Mouse (Mus musculus) heart, postnatal 25 days (tissue): Measurements from ENCODE around the gene 1700016D06Rik. TPM values are rescaled to one million over a fixed set of nuclear protein-coding genes. Genes with fewer than 3 reads are reported as not detected.

Experiments used
- DNase-seq: peaks from one replicate; pipeline ENCODE4 v3.0.0; 2022; ENCODE audit warnings: low spot score
- intact Hi-C: fragments of 180-260 bp; cut with DNase I; formaldehyde crosslinking; loops from one replicate; pipeline ENCODE4 v1.15.1; 2025
- total RNA-seq, 2 experiments: library from RNA; stranded (reverse); gene quantifications; 2 replicates each; pipeline ENCODE4 v1.2.3; 2021

1700016D06Rik gene
- not detected for total RNA-seq

GRCm38 (mm10) chr8:11701033-11701362, at the start of gene 1700016D06Rik:
Gene 1700016D06Rik, minus strand, starts transcription at chr8:11701063.
- intact Hi-C loops: loop anchor here (2.0 to 5.0 kb wide), 4 partner anchors 69 to 194 kb away; no protein-coding TSS in a partner anchor
- DNase-seq: no peak

GRCm38 (mm10) chr8:11749472-11749871, 48.6 kb upstream of the 1700016D06Rik start:
- intact Hi-C loops: no loop called here
- DNase-seq: no peak

DNA sequence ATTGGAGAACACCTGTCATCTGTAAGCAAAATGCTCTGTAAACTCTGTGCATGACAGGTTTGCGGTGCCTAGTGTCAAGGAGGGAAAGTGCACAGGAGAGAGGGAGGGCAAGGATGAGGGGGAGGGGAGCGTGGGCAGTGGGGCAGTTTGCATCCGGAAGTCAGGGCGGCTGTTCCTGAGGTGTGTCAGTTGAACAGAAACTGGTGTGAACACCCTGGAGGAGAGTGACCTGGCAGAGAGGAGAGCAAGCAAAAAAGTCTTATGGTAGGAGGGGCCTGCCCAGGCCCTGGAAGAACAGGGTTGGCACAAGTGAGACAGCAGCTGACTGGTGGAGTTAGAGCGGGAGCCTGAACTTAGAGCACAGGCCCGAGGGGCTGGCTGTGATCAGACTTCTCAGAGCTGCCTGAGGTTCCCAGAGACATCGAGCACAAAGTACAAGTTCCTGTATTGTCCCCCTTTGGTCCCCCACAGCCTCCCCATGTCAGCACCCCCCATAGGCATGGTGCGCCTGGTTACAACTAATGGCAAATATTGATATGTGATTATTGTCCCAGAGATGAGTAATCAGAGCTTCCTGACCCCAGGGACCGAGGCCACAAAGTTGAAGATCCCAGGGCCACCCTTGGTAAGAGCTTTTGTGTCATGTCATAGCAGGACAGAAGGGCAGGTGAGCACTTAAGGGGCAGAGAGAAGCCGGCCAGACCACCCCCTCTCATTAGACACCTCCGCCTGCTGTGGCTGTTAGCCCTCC, 46.2 kb upstream of the 1700016D06Rik start:
- no peak for DNase-seq
- intact Hi-C loops: no loop called here

DNA sequence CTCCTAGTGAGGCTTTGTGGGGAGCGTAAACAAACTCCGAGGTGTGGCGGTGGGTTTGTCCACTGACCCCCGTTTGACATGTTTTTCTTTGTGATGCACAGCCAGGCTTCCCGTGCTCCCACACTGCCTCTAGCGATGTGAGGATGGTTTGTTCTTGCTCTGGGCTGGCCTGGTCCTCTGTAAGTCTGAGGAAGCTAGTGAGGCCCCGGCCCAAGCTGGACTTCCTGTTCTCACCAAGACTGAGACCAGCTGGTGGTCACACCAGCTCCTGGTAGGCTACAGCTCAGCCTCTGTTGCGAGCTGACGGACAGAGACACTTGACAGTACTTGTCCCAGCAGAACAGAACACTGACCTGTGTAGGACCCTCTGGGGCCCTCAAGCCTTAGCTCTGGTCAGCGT, 42.7 kb upstream of the 1700016D06Rik start:
- intact Hi-C loops: no loop called here
- no peak for DNase-seq

- DNase-seq: no peak
- intact Hi-C loops: no loop called here
Observed at GRCm38 (mm10) chr8:11740857-11741256, 40.0 kb upstream of the 1700016D06Rik start.

DNA sequence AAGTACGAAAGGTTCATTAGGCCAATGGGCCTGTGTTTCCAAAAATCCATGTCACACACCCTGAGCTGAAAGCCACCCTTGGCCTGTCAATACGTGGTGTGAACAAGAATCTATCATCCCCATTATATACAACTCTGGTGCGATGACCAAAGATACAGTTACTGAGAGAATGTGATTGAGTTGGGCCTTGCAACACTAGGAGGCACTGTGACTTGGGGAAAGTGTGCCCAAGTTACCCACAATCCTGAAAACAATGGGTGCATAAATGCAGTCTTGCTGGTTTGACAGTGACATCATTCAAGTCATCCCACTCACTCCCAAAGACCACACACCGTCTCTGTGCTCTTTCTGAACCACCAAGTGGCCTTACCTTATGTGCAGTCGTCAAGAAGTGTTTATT, 38.2 kb upstream of the 1700016D06Rik start:
- intact Hi-C loops: no loop called here
- no peak for DNase-seq

- DNase-seq: no peak
- intact Hi-C loops: no loop called here
Observed at GRCm38 (mm10) chr8:11737096-11737495, 36.2 kb upstream of the 1700016D06Rik start.

- intact Hi-C loops: no loop called here
- DNase-seq: no peak
Observed at GRCm38 (mm10) chr8:11735672-11736235, 34.9 kb upstream of the 1700016D06Rik start.

DNA sequence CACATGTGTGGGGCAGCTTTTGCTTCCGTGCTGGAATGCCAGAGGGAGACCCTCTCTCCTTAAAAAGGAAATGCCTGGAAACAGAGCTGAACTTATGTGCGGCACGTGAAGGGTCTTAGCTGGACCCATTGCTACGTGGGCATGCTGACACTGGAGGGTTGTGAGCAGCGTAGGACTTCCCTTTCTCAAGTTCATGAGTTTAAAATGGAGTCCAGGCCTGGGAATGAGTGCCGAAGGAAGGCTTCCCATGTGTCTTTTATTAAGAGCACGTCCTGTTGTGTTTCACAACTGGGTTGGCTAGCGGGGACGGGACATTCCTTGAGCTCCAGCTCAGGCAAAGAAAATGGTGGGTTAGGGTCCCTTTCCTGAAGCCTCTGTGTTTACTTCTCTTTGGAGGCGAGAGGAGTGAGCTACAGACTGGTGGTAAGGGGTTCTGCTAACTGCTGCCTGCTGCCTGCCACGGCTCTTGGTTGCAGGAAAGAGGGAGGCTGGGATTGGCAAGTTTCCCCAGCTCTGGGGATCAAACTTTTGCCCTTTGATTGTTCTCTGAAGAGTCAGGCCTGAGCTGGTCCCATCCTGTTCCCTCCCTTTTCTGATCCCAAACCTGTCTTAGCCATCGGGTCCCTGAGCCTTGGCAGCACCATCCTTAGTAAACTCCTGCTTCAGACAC, 29.5 kb upstream of the 1700016D06Rik start:
- no peak for DNase-seq
- intact Hi-C loops: no loop called here

DNA sequence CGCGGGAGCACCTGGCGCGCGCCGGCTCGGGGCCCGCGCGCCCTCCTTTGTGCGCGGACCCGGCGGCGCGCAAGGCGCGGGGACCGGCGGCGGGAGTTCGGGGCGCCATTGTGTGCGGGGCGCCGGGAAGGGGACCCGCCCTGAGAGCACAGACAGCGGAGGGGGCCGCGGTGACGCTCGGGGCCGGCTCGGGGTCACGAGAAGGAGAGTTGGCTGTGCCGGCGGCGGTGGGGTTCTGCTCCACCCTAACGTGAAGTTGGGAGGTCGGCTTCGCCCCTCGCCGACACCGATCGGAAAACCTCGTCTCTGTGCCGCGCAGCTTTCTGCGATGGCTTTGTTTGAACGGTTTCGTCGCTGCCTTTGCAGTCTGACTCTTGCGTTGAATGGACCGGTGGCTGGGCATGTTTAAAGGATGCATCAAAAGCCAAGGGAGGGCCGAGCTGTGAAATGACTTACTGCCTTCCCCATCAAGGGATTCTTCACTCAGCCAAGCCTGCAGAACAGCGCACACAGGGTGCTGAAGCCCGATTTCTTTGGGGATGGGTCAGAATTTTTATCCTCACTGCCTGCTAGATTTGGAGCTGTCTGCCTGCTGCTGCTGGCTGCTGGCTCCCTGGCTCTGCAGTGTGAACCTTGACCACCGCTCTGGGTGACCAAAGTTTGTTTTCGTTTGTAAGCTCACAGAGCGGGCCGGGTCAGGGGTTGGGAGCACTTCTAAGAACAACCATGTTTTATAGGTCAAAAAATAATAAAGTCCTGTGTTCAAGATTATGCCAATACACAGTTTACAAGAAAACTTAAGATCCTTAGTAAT, 27.8 kb upstream of the 1700016D06Rik start:
- intact Hi-C loops: no loop called here
- no peak for DNase-seq

GRCm38 (mm10) chr8:11727651-11728481, 27.0 kb upstream of the 1700016D06Rik start, which contains the start of gene Arhgef7:
Gene Arhgef7, plus strand, starts transcription at chr8:11727721.
- intact Hi-C loops: no loop called here

DNA sequence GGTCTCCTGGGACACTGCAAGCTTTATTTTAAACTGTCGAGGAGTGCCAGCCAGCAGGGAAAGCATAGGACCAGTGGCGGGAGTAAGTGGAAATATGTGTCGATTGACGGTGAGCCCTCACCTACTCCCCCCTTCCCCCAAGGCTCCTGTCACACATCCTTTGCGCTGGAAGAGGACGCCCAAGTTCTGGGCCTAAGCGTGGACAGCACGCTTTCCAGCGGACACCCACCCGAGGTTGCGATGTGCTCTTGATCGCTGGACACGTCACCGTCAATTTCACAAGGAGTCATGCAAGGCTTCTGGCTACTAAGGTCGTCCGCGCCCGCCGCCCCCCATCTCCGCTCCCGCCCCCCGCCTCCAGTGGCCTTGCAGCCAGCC, 26.4 kb upstream of the 1700016D06Rik start:
- intact Hi-C loops: no loop called here

More at GRCm38 (mm10) chr8:11727651-11728481, 27.0 kb upstream of the 1700016D06Rik start, which contains the start of gene Arhgef7:
- no peak for DNase-seq

DNA sequence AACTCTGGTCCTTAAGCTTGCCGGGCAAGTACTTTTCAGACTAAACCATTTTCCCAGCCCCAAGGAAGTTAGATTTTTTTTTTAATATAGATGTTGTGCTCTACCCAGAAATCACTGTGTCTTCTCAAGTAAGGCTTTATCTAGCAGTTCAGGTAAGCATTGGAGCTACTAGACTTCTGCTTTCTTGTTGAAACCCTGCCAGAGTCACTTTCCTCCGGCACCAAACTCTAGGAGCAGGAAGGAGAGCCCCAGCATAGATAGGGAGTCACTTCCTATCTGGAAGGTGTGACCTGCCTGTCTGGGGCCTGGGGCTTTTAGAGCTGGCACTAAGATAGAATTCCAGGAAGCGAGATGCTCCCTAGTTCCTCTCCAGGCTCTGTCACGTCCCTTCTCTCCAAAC, 16.3 kb upstream of the 1700016D06Rik start:
- no peak for DNase-seq
- intact Hi-C loops: no loop called here

More for the DNA sequence above, 26.4 kb upstream of the 1700016D06Rik start:
- DNase-seq: no peak

DNA sequence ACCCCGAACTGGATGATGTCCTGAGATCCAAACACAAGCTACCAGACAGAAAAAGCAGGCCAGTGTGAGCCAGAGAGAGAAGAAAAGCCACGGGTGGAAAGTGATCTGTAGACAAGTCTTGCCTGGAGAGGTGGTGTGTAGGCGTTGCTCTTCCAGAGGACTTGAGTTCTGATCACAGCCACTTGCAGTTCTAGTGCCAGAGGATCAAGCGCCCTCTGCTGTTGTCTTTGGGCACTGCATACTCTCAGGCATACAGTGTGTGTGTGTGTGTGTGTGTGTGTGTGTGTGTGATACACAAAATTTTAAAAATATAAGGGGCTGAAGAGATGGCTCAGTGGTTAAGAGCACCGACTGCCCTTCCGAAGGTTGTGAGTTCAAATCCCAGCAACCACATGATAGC, 11.4 kb upstream of the 1700016D06Rik start:
- intact Hi-C loops: no loop called here
- DNase-seq: no peak

DNA sequence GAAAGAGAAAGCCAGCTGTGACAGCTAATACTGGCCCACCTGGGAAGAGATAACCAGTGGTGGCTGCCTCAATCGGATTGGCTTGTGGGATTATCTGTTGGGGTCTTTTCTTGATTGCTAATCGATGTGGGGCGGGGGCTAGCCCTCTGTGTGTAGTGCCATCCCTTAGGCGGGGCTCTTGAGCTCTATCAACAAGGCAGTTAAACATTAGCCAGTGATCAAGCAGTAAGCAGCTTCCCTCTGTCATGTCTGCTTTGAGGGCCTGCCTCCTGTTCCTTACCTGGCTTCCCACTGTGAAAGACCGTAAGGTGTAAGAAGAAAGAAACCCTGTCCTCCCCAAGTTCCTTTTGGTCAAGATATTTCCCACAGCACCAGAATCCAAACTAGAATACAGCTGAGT, 9.6 kb upstream of the 1700016D06Rik start:
- DNase-seq: no peak
- intact Hi-C loops: no loop called here

DNA sequence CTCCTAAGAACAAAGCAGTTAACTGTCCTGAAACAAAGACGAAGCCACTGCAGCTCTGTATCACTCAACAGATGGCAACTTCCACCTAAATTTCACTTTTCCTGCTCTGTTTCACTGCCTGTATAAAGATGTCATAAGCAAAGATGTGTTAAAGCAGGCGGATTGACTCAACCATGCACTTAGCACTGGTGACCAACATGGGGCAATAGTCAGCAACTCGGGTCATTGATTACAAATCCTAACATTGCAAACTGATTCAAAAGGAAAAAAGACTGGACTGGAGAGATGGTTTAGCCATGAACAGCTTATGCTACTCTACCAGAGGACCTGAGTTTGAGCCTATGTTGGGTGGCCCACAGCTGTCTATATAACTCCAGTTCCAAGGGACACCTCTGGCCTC, 8.7 kb upstream of the 1700016D06Rik start:
- DNase-seq: no peak
- intact Hi-C loops: no loop called here

DNA sequence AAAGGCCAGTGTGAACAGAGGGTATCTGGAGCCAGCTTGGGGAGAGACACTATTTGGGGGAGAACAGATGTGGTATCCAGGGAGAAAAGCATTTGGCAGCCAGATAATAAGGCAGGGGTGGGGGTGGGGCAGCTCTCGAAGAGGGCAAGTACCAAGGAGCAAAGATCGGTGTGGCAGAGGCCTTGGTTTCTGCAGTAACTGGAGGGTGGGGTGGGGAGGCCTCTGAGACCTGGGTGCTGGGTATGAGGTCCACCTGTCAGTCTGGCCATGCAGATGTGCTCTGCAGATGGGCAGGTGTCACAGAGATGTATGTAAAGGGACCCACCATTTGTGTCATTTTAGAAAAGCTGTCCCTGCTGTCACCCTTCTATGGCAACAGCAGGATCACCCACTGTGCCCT, 8.0 kb upstream of the 1700016D06Rik start:
- no peak for DNase-seq
- intact Hi-C loops: no loop called here

DNA sequence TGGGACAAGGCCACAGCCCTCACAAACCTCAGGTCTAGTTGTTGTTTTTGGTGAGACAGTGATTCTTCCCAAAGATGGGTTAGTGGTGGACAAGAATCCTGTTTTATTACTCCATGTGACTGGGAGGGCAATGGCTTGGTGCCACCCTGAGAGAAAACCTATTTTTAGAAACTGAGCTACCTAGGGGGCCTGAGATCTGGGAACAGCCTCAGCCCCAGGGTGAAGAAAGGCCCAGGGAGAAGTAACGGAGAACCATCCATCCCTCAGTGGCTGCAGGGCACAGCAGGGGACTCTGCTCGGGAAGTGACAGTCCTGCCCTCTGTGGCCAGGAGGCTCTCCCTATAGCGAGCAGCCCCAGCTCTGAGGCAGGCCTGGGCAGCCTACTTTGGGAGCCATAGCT, 6.8 kb upstream of the 1700016D06Rik start:
- intact Hi-C loops: no loop called here
- no peak for DNase-seq

DNA sequence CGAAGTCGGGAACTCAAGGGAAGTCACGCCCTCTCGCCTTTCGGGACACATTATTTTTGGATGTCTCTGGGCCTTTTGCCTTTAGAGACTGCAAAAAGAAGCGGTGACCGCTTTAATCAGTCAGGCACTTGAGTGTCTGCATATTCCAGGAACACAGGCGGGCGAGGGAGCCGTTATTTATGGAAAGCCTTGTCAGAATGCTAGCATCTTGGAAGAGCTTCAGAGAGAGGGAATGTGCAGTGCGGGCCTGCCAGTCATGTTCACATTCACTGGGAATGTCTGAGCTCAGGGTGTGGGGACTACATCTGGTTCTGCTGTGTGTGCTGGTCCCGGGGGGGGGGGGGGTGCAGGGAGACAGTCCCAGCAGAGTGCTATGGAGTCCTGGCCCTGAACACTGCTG, 5.0 kb upstream of the 1700016D06Rik start:
- DNase-seq: peak; percentile 45
- intact Hi-C loops: no loop called here
